Mouse (Mus musculus) large intestine, adult 2 months (tissue): ENCODE results near the gene Nras. TPM values are rescaled to one million over a fixed set of nuclear protein-coding genes. Genes with fewer than 3 reads are reported as not detected.

Experiments
- DNase-seq: peaks from one replicate; pipeline ENCODE4 v3.0.0-alpha.2; 2012; ENCODE audit warnings: low read depth, low spot score
- WGBS: fragments of 180-500 bp; shearing (Covaris S2); methylation state at CpG from one replicate; pipeline ENCODE4 v1.1.7; 2018; 5-methylcytosine and 5-hydroxymethylcytosine counted together
- polyA plus RNA-seq: library from polyadenylated mRNA; depleted of rRNA; stranded (reverse); fragments of >200 nt; gene quantifications from 2 replicates; pipeline ENCODE4 v1.2.3, GENCODE M21; 2012; rRNA removed

The Nras gene
- 21.6 and 23.0 TPM in 2 replicates for polyA plus RNA-seq

- DNase-seq = peak; percentile 73
- WGBS = 1% methylated on average over 46 of the region's 46 CpGs
Observed at GRCm38 (mm10) chr3:103058207-103059157, at the start of gene Nras. Gene Nras, plus strand, starts transcription at chr3:103058285.

GRCm38 (mm10) chr3:103017350-103017749, 40.7 kb upstream of the Nras start:
- no peak for DNase-seq
- 83% methylated on average over 2 of the region's 2 CpGs for WGBS

- DNase-seq = no peak
- WGBS = 40% methylated on average over 2 of the region's 2 CpGs
Observed at GRCm38 (mm10) chr3:103019462-103019861, 38.6 kb upstream of the Nras start.

DNA sequence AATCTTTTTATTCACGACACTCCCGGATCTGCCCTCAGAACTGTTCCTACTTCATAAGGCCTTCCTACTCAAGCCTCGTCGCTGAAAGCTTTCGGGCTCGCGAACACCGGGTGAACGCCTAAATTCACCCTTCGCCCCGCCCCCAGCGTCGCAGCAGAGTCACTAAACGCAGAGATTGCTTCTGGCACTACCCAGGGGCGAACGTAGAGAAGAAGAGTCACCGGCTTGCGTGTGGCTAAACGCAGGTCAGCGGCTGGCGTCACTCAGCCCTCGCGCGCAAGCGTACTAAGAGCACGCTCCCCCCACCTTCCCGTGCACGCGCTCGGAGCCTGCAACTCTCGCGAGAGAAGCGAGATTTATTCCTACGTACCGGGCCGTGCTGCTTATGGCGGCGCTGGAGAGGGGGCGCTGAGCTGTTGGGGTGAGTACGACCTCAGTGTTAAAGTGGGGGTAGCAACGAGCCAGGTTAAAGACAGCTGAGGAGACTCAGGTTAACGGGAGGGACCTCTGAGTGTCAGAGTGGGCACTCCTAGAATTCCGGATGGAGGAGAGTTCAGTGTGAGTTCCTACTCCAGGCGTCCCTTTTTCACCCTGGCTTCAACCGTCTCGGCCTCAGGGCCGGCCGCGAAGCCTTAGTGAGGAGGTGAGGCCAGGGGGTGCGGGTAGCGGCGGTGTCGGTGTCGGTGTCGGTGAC, 37.7 kb upstream of the Nras start, which contains the start of gene Csde1:
Csde1 (plus strand) TSS at position 178 of the 694 bp plus-strand sequence.
- DNase-seq = peak; percentile 92
- WGBS = under 1% methylated on average over 55 of the region's 55 CpGs

DNA sequence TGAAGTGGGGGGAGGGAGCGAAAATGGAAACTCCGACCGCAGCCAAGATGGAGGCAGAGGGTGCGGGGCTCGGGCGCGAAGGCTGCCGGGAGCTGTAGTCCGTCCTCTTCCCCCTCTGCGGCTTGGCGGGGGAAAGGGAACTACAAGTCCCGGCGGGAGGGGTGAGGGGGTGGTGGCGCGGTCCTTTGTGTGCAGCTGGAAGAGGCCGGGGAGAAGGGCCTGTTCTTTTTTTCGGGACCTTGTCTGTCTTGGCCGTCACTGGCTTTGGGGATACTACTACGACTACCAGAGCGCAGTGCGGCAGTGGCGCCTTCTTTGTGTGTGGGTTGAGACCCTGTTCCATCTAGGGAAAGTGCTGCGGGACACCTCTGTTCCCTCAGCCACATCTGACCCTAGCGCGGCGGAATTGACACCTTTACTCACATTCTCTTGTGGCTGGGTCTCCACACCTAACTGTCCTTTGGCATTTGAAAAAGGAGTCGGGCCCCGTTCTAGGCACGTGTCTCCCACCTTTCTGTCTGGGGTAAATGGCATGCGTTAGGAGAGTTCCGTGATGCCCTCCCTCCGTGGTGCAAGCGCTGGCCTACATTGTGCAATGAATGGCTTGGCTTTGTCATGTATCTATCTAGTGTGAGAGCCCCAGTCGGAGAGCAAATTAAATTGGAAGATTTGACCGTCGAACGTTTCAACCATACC, 37.0 kb upstream of the Nras start:
- under 1% methylated on average over 37 of the region's 37 CpGs for WGBS
- DNase-seq = no peak

DNA sequence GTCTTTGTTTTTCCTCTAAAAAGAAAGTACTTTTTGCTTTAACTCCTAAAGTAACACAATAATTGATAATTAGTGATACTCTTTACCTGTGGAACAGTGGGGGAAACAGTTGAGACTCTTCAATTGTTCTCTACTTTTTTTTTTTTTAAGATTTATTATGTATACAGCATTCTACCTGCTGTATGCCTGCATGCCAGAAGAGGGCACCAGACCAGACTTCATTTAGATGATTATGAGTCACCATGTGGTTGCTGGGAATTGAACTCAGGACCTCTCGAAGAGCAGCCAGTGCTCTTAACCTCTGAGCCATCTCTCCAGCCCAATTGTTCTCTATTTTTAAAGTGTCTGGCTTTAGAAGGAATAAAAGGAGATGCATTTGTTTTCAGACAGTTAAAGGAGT, 31.9 kb upstream of the Nras start:
- no peak for DNase-seq
- 63% methylated on average over 1 of the region's 1 CpGs for WGBS

- DNase-seq = no peak
- WGBS = 43% methylated on average over 6 of the region's 6 CpGs
Observed at GRCm38 (mm10) chr3:103040285-103040684, 17.8 kb upstream of the Nras start.

DNA sequence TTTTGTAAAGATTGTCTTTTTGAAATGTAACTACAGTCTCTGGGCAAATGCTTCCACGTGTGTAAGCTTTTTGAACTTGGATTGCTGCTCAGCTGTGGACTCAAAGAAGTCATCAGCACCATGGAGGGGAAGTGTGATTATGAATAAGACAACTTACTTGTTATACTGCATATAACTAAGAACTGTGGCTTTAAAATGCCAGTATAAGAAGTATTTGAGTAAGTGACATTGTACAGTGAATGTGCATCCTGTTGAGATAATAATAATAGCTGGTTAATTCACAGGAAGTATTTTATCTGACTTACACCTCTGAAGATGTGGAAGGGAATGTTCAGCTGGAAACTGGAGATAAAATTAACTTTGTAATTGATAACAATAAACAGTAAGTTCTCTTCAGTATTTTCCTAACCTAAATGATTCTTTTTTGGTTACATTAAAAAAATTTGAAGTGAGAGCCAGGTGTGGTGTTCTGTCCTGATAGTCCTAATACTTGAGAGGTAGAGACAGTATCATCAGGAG, 17.2 kb upstream of the Nras start:
- 62% methylated on average over 1 of the region's 1 CpGs for WGBS
- DNase-seq = no peak

DNA sequence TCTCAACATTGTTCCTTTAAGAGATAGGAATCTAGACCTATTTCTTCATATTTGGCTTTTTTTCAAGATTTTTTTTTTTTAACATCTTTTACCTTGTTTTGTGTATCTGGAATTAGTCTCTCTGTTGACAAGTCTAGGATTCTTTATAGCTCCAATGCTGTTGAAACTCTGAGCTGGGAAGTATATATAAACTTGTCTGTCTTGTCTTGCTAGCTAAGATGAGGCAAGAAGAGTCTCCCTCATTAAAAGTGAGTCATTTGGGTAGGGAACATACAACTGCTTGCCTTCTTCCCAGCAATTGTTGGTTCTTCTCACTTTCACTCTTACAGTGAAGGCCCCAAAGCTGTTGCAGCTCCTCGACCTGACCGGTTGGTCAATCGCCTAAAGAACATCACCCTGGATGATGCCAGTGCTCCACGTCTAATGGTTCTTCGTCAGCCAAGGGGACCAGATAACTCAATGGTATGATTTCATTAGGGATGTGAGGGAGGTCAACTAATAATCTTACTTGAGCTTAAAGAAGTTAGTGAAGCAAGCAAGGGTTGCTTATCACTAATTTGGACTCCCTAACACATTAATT, 2.0 kb upstream of the Nras start:
- 80% methylated on average over 5 of the region's 5 CpGs for WGBS

DNA sequence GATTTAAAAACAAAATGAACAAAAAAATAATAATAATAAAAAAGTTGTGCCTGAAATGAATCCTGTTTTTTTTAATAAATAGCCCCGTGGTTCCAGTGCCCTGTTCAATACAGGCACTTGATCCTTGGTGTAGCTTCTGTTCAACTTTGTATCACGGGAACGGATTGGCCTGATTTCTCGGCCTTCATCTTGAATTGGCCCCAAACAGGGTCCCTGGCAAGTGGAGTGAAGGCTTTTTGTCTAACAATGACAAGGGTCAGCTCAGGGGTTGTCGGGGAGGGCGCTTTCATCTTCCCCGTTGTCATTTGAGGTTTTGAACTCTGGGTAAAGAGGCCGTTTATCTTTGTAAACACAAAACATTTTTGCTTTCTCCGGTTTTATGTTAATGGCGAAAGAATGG, 333 bp upstream of the Nras start:
- 5% methylated on average over 10 of the region's 10 CpGs for WGBS
- no peak for DNase-seq

More for the DNA sequence above, 2.0 kb upstream of the Nras start:
- DNase-seq = no peak

- DNase-seq = no peak
- WGBS = 61% methylated on average over 8 of the region's 8 CpGs
Observed at GRCm38 (mm10) chr3:103066927-103067326, 8.8 kb downstream of the Nras start.

GRCm38 (mm10) chr3:103068971-103069370, 10.9 kb downstream of the Nras start:
- no peak for DNase-seq
- 63% methylated on average over 6 of the region's 6 CpGs for WGBS

- 61% methylated on average over 5 of the region's 5 CpGs for WGBS
- no peak for DNase-seq
Observed at GRCm38 (mm10) chr3:103073771-103074170, 15.7 kb downstream of the Nras start, which contains the start of gene Ampd1. Gene Ampd1, plus strand, starts transcription at chr3:103074014.

DNA sequence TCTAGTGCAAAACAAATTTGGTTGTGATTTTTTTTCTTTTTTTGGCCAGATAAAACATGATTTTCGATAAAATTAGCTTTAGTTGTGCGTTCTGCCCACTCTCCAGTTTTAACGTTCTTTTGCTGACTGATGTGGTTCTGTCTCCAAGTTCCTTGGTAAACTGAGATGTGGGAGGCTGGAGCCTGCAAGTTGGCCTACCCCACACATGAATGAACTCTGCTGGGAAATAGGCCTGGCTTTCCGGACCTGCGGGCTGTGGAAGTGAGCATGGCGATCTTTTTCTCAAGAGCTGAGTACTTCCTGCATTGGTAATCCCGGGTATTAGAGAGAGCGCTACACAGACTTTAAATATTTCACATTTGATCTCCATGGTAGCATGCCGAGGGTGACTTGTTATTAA, 17.8 kb downstream of the Nras start:
- no peak for DNase-seq
- 85% methylated on average over 9 of the region's 9 CpGs for WGBS

DNA sequence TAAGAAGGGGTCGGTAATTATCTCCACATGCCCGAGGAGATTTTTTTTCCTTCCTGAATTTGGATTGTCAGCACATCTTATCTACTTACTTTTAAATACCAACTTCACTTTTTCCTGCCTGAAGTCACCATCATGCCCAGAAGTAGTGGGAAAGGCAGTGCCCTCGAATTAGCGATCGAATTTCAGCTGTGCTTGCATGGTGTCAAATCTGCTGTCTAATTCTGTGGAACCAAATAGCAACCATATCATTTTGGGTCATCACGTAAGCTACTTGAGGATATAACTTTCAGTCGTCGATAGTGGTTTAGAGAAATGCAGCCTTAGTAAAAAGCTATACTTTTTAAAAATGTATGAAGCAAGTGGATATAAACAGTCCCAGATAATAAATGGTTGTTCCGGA, 18.4 kb downstream of the Nras start:
- DNase-seq = no peak
- WGBS = 90% methylated on average over 9 of the region's 9 CpGs

DNA sequence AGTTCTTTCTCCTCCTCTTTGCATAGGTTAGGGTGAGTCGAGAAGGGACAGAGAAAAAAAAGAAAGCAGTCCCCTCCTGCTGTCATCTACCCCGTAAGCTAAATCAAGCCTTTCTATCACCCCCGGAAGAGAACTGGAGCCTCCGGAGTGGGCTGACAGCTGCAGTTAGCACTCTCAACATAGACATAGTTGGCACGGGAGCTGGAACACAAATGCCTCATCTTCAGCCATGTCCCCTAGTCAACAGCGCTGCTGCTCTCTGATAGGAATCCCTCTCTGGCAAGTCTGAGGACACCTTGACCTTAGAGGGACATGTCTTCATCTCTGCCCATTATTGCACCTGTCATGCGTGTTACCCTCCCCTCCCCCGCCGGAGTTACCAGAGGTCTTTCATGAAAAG, 21.2 kb downstream of the Nras start:
- WGBS = 86% methylated on average over 9 of the region's 9 CpGs
- DNase-seq = no peak

GRCm38 (mm10) chr3:103081051-103081450, 23.0 kb downstream of the Nras start:
- DNase-seq = no peak
- 82% methylated on average over 11 of the region's 11 CpGs for WGBS

DNA sequence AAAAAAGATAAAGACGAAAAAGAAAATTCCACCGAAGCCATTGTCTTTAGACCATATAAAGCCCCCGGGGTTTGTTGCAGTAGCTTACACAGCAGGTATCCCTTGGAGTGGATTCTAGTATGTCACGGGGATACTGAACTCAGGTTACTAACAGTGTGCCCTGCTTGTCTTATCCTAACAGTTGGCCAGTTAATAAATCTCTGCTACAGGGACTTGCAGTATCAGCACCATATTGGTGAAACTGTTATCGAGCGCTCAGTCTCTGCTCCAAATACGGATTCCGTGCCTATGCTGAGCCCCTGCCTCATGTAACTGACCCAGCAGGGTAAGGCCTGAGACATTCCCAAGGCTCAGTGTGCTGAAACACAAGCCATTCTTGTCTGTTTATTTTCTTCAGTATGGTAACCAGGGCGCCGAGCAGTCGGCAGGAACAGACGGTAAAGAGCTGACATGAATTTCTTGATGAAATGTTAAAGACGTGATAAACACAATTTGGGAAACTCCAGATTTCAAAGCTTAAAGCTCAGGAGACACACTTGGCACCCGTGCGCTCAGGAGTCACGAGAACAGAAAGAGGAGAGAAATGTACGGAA, 23.9 kb downstream of the Nras start:
- no peak for DNase-seq
- 87% methylated on average over 17 of the region's 17 CpGs for WGBS

DNA sequence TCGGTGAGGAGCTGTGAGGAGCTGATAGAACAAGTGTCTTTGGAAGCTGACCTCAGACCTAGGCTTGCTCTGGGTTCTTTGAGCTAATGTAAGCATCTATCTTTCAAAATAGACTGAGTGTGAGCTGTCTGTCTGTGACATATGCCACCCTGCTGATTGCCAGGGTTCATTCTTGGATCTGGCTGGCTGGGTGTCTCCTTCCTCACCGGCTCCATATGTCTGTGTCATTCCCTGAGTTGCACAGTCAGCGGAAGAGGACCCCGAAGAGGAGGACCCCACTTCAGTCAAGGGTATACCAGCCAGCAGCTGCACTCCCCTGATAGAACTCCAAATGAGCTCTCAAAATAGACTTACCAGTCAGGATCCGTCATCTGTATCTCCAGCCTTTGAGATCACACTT, 24.7 kb downstream of the Nras start:
- 86% methylated on average over 5 of the region's 5 CpGs for WGBS
- no peak for DNase-seq
